Mouse (Mus musculus) fibroblast of lung, adult 2 months (primary cell): ENCODE data around the gene Slc22a12.

Experiments used
- DNase-seq: peaks from one replicate; pipeline ENCODE4 v3.0.0-alpha.2; 2011; ENCODE audit warnings: low read depth

The Slc22a12 gene

GRCm38 (mm10) chr19:6515448-6515847, 27.4 kb downstream of the Slc22a12 start:
- no peak for DNase-seq

GRCm38 (mm10) chr19:6514940-6515339, 27.9 kb downstream of the Slc22a12 start:
- DNase-seq = no peak

GRCm38 (mm10) chr19:6513389-6514139, 29.3 kb downstream of the Slc22a12 start:
- DNase-seq = no peak

GRCm38 (mm10) chr19:6510546-6510945, 32.3 kb downstream of the Slc22a12 start:
- DNase-seq = no peak

GRCm38 (mm10) chr19:6509881-6510280, 33.0 kb downstream of the Slc22a12 start:
- DNase-seq = no peak

- DNase-seq = no peak
These were observed 35.4 kb downstream of the Slc22a12 start for GRCm38 (mm10) chr19:6507393-6507792.

GRCm38 (mm10) chr19:6504656-6505045, 38.2 kb downstream of the Slc22a12 start:
- DNase-seq = no peak

GRCm38 (mm10) chr19:6503926-6504655, 38.7 kb downstream of the Slc22a12 start:
- DNase-seq = no peak

- DNase-seq = no peak
These were observed 40.1 kb downstream of the Slc22a12 start for GRCm38 (mm10) chr19:6502543-6503319.

- no peak for DNase-seq
These were observed 40.7 kb downstream of the Slc22a12 start for GRCm38 (mm10) chr19:6502035-6502541.

- no peak for DNase-seq
These were observed 42.2 kb downstream of the Slc22a12 start for GRCm38 (mm10) chr19:6500636-6501025.

GRCm38 (mm10) chr19:6499860-6500635, 42.8 kb downstream of the Slc22a12 start:
- no peak for DNase-seq

- DNase-seq = no peak
These were observed 44.3 kb downstream of the Slc22a12 start for GRCm38 (mm10) chr19:6498350-6499131.

- no peak for DNase-seq
These were observed 45.0 kb downstream of the Slc22a12 start for GRCm38 (mm10) chr19:6497803-6498202.

GRCm38 (mm10) chr19:6497150-6497801, 45.6 kb downstream of the Slc22a12 start:
- no peak for DNase-seq

GRCm38 (mm10) chr19:6496462-6497149, 46.2 kb downstream of the Slc22a12 start:
- DNase-seq = no peak

GRCm38 (mm10) chr19:6495714-6496113, 47.1 kb downstream of the Slc22a12 start:
- DNase-seq = no peak

- DNase-seq = no peak
These were observed 48.2 kb downstream of the Slc22a12 start for GRCm38 (mm10) chr19:6494504-6495170.

GRCm38 (mm10) chr19:6494032-6494431, 48.8 kb downstream of the Slc22a12 start:
- no peak for DNase-seq
